Mouse (Mus musculus) liver, adult 2 months (tissue): ENCODE data around the gene Cited4.

ENCODE experiments used
- CTCF ChIP-seq: fragments of 200-500 bp; IDR thresholded peaks from 2 replicates; pipeline ENCODE4 v1.5.1; 2011; ENCODE audit warnings: low read depth, low read length, control low read depth
- POLR2A ChIP-seq: fragments of 200-500 bp; IDR thresholded peaks from 2 replicates; pipeline ENCODE4 v1.6.1; 2011; ENCODE audit warnings: low read length, control low read depth; ENCODE audit not compliant: insufficient read depth; ENCODE audit errors: extremely low read depth

DNA sequence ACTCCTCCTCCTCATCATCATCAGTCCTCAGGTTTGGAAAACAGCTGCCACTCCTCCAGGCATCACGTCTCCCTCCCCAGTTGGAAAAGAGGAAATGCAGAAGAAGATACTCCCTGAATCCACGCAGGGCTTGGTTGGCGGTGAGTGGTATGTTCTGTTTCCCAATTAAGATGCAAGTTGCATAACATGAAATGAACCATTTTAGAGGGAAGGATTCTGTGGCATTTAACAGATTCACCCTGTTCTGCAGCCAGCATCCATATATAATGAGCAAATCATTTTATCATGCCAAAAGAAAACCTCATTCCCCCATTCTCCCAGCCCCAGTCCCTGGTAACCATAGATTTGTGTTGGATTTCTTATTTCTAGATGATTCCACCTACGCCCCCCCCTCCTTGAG lies 5.9 kb upstream of the Cited4 start:
- no peak for TF ChIP-seq POLR2A
- TF ChIP-seq CTCF = no peak
